Mouse (Mus musculus): Measurements from ENCODE around the gene Hist1h2bf. TPM values are rescaled to one million over a fixed set of nuclear protein-coding genes. Genes with fewer than 3 reads are reported as not detected.
A peak's percentile ranks its signal among the peaks of the same experiment; 100 is the strongest.
"Not testable (repeated sequence)": the region's sequence is repeated elsewhere in the genome, so short reads cannot be mapped to it uniquely, and the experiment has no call there.

Gene Hist1h2bf
- polyA plus RNA-seq, 1 experiment from 2014 or later: 2.6 TPM

DNA sequence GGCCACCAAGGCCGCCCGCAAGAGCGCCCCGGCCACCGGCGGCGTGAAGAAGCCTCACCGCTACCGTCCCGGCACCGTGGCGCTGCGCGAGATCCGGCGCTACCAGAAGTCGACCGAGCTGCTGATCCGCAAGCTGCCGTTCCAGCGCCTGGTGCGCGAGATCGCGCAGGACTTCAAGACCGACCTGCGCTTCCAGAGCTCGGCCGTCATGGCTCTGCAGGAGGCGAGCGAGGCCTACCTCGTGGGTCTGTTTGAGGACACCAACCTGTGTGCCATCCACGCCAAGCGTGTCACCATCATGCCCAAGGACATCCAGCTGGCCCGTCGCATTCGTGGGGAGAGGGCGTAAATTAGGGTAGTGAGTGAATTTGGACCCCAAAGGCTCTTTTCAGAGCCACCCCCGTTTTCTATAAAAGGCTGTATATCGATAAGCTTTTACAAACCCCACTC, 1.9 kb upstream of the Hist1h2bf start:
- Histone ChIP-seq H3K4me2 (peak overlapping the region; percentile 68), H3K4me3 (ENCODE audit: low read depth, low read length) (peak overlapping the region; percentile 45), H3K27ac (ENCODE audit: low read depth, low read length) (peak overlapping the region; percentile 84), H3K9ac (ENCODE audit: low read depth, low read length) (peak overlapping the region; percentile 76)
- H3K27me3 ChIP-seq (ENCODE audit: control insufficient read depth, insufficient read depth, low read length); H3K4me1 ChIP-seq (ENCODE audit: control insufficient read depth, insufficient read depth, low read length); H3K36me3 ChIP-seq (ENCODE audit: control insufficient read depth, insufficient read depth, low read length); H3K9me3 ChIP-seq (replicated peaks; ENCODE audit: control insufficient read depth, low read length); ATAC-seq (replicated peaks; ENCODE audit: insufficient number of reproducible peaks, low FRiP score, low TSS enrichment): not testable (repeated sequence)
- WGBS (ENCODE audit: insufficient replicate concordance): 0% methylated on average over 11 of the region's 40 CpGs

- no peaks in the 10 kb centered on the region for H3K36me3 ChIP-seq (ENCODE audit: control insufficient read depth, insufficient read depth, low read length)
- H3K4me1 ChIP-seq (ENCODE audit: control insufficient read depth, insufficient read depth, low read length): peaks cover 8% of the 10 kb centered on the region; the same call in 1 of the 2 replicates
- under 1% methylated on average over 18 of the region's 18 CpGs for WGBS (ENCODE audit: insufficient replicate concordance)
- peak; percentile 60 for ATAC-seq (replicated peaks; ENCODE audit: insufficient number of reproducible peaks, low FRiP score, low TSS enrichment)
- no peaks in the 10 kb centered on the region for H3K9me3 ChIP-seq (replicated peaks; ENCODE audit: control insufficient read depth, low read length)
- H3K9ac ChIP-seq (ENCODE audit: low read depth, low read length): peak within 1 kb of the TSS; percentile 76
- H3K4me2 ChIP-seq: peak within 1 kb of the TSS; percentile 68
- H3K4me3 ChIP-seq (ENCODE audit: low read depth, low read length): peak within 1 kb of the TSS; percentile 45
- no peaks in the 10 kb centered on the region for H3K27me3 ChIP-seq (ENCODE audit: control insufficient read depth, insufficient read depth, low read length)
- peak within 1 kb of the TSS; percentile 84 for H3K27ac ChIP-seq (ENCODE audit: low read depth, low read length)
These were observed 1.4 kb upstream of the Hist1h2bf start, which contains the start of gene Hist1h3d for GRCm38 (mm10) chr13:23575271-23575851. TSS of gene Hist1h3d (plus strand) at chr13:23575763.

GRCm38 (mm10) chr13:23574546-23575170, 662 bp upstream of the Hist1h2bf start:
- WGBS (ENCODE audit: insufficient replicate concordance): 5% methylated on average over 5 of the region's 39 CpGs
- not testable (repeated sequence) for ATAC-seq (replicated peaks; ENCODE audit: insufficient number of reproducible peaks, low FRiP score, low TSS enrichment); H3K27me3 ChIP-seq (ENCODE audit: control insufficient read depth, insufficient read depth, low read length); H3K9me3 ChIP-seq (replicated peaks; ENCODE audit: control insufficient read depth, low read length); H3K36me3 ChIP-seq (ENCODE audit: control insufficient read depth, insufficient read depth, low read length)
- H3K4me1 ChIP-seq (ENCODE audit: control insufficient read depth, insufficient read depth, low read length): peaks cover 10% of the 10 kb centered on the region
- H3K4me2 ChIP-seq: peak overlapping the region; percentile 75
- H3K9ac ChIP-seq (ENCODE audit: low read depth, low read length): peak overlapping the region; percentile 59; the same call in 1 of the 2 replicates
- peak overlapping the region; percentile 25 for H3K4me3 ChIP-seq (ENCODE audit: low read depth, low read length)
- H3K27ac ChIP-seq (ENCODE audit: low read depth, low read length): peak overlapping the region; percentile 96

DNA sequence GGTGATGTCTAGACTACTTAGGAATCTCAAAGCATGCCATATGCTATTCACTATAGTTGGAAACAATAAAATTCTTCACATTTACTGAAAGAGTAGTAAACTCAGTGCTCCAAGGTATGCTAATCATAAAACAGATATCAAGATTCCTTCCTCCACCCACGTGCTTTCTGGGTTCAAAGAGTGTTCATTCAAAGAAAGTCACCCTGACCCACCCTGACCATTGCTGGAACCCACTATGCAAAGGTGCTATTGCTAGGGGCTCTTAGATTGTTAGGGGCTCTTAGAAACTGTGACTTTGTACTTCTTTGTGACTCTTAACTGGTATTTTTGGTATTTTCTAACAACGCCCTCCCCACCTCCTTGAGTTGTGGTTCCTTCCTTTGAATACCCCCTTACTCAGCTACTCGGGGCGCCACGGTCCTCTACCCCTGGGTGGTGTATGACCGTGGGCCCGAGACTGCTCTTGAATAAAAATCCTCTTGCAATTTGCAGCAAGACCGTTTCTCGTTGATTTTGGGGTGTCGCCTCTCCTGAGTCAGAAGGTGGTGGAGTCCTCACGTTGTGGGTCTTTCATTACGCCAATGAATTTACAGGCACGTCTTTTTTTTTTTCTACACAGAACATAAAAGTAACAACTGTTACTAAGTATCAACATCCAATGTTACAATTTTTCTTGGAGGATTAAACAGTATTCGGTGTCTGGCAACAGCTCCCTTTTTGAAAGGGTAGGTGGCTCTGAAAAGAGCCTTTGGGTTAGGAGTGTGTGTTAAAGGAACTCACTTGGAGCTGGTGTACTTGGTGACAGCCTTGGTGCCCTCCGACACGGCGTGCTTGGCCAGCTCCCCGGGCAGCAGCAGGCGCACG, 730 bp downstream of the Hist1h2bf start:
- peak overlapping the region; percentile 96 for H3K27ac ChIP-seq (ENCODE audit: low read depth, low read length)
- not testable (repeated sequence) for H3K9me3 ChIP-seq (replicated peaks; ENCODE audit: control insufficient read depth, low read length); ATAC-seq (replicated peaks; ENCODE audit: insufficient number of reproducible peaks, low FRiP score, low TSS enrichment); H3K27me3 ChIP-seq (ENCODE audit: control insufficient read depth, insufficient read depth, low read length); H3K36me3 ChIP-seq (ENCODE audit: control insufficient read depth, insufficient read depth, low read length)
- WGBS (ENCODE audit: insufficient replicate concordance): 13% methylated on average over 17 of the region's 20 CpGs
- peak overlapping the region; percentile 76 for H3K9ac ChIP-seq (ENCODE audit: low read depth, low read length)
- peak overlapping the region; percentile 75 for H3K4me2 ChIP-seq
- peak overlapping the region; percentile 51 for H3K4me3 ChIP-seq (ENCODE audit: low read depth, low read length)
- H3K4me1 ChIP-seq (ENCODE audit: control insufficient read depth, insufficient read depth, low read length): peaks cover 10% of the 10 kb centered on the region

GRCm38 (mm10) chr13:23572218-23573033, 1.6 kb downstream of the Hist1h2bf start:
- Histone ChIP-seq H3K9me3 (replicated peaks; ENCODE audit: control insufficient read depth, low read length) (no peaks in the 10 kb centered on the region), H3K27ac (ENCODE audit: low read depth, low read length) (peak overlapping the region; percentile 96), H3K36me3 (ENCODE audit: control insufficient read depth, insufficient read depth, low read length) (no peaks in the 10 kb centered on the region), H3K4me2 (peak overlapping the region; percentile 75), H3K4me3 (ENCODE audit: low read depth, low read length) (peak overlapping the region; percentile 51), H3K9ac (ENCODE audit: low read depth, low read length) (peak overlapping the region; percentile 78; the same call in 1 of the 2 replicates), H3K4me1 (ENCODE audit: control insufficient read depth, insufficient read depth, low read length) (peaks cover 10% of the 10 kb centered on the region), H3K27me3 (ENCODE audit: control insufficient read depth, insufficient read depth, low read length) (no peaks in the 10 kb centered on the region)
- 40% methylated on average over 2 of the region's 2 CpGs for WGBS (ENCODE audit: insufficient replicate concordance)
- ATAC-seq (replicated peaks; ENCODE audit: insufficient number of reproducible peaks, low FRiP score, low TSS enrichment): no peak

- ATAC-seq (replicated peaks; ENCODE audit: insufficient number of reproducible peaks, low FRiP score, low TSS enrichment); H3K27me3 ChIP-seq (ENCODE audit: control insufficient read depth, insufficient read depth, low read length); H3K4me1 ChIP-seq (ENCODE audit: control insufficient read depth, insufficient read depth, low read length); H3K9me3 ChIP-seq (replicated peaks; ENCODE audit: control insufficient read depth, low read length); H3K36me3 ChIP-seq (ENCODE audit: control insufficient read depth, insufficient read depth, low read length): not testable (repeated sequence)
- Histone ChIP-seq H3K4me3 (ENCODE audit: low read depth, low read length) (peak overlapping the region; percentile 51), H3K27ac (ENCODE audit: low read depth, low read length) (peak overlapping the region; percentile 96), H3K4me2 (peak overlapping the region; percentile 75), H3K9ac (ENCODE audit: low read depth, low read length) (peak overlapping the region; percentile 78)
- WGBS (ENCODE audit: insufficient replicate concordance): 4% methylated on average over 10 of the region's 34 CpGs
These were observed 2.3 kb downstream of the Hist1h2bf start for GRCm38 (mm10) chr13:23571504-23572217.

DNA sequence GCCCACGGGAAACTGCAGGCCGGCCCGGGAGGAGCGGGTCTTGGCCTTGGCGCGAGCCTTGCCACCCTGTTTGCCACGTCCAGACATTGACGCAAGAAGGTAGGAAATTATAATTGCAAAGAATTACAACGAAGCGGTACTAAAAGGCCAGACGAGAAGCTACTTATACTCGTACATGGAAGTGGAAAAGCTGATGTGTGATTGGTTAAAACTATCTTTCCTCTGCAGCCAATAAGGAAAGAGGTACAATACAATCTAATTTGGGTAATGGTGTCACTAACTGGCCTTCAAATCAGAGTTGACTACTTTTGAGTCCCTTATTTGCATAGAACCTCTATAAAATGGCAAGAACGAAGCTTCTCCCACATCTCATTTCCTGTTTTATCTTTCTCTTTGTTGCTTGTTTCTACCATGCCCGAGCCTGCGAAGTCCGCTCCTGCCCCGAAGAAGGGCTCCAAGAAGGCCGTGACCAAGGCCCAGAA, 2.9 kb downstream of the Hist1h2bf start, which contains the start of the genes Hist1h2ae and Hist1h2bg:
Gene Hist1h2ae, minus strand, starts transcription at position 199 of the 482 bp plus-strand sequence.
Gene Hist1h2bg, plus strand, starts transcription at position 375 of the 482 bp plus-strand sequence.
- peaks cover 5% of the 10 kb centered on the region; the same call in 1 of the 2 replicates for H3K4me1 ChIP-seq (ENCODE audit: control insufficient read depth, insufficient read depth, low read length)
- H3K27me3 ChIP-seq (ENCODE audit: control insufficient read depth, insufficient read depth, low read length): no peaks in the 10 kb centered on the region
- H3K27ac ChIP-seq (ENCODE audit: low read depth, low read length): peak within 1 kb of the TSS; percentile 96
- no peaks in the 10 kb centered on the region for H3K36me3 ChIP-seq (ENCODE audit: control insufficient read depth, insufficient read depth, low read length)
- H3K9me3 ChIP-seq (replicated peaks; ENCODE audit: control insufficient read depth, low read length): no peaks in the 10 kb centered on the region
- WGBS (ENCODE audit: insufficient replicate concordance): 0% methylated on average over 18 of the region's 18 CpGs
- peak; percentile 85 for ATAC-seq (replicated peaks; ENCODE audit: insufficient number of reproducible peaks, low FRiP score, low TSS enrichment)
- H3K4me3 ChIP-seq (ENCODE audit: low read depth, low read length): peak within 1 kb of the TSS; percentile 51
- peak within 1 kb of the TSS; percentile 78 for H3K9ac ChIP-seq (ENCODE audit: low read depth, low read length)
- H3K4me2 ChIP-seq: peak within 1 kb of the TSS; percentile 75
